Mouse (Mus musculus) myocyte (in vitro differentiated cells): ENCODE measurements around the gene Ccl3.

ENCODE experiments used
- E2F4 ChIP-seq: IDR thresholded peaks from one replicate; pipeline ENCODE4 v1.6.1; 2011; ENCODE audit warnings: mild to moderate bottlenecking, control low read depth, moderate library complexity; ENCODE audit not compliant: insufficient read depth
- MAX ChIP-seq: IDR thresholded peaks from one replicate; pipeline ENCODE4 v1.6.1; 2011; ENCODE audit warnings: low read depth, mild to moderate bottlenecking, control low read depth
- MYOD1 ChIP-seq, 3 experiments: IDR thresholded peaks; one replicate each; pipeline ENCODE4 v1.6.1; 2011; ENCODE audit warnings: control low read depth in 2 of 3, low read depth in 2 of 3, mild to moderate bottlenecking in 2 of 3, moderate library complexity in 1 of 3; ENCODE audit not compliant: insufficient read length in 2 of 3, control insufficient read depth in 1 of 3
- MYOG ChIP-seq, 3 experiments: IDR thresholded peaks; one replicate each; pipeline ENCODE4 v1.6.1; 2011; ENCODE audit warnings: control low read depth in 2 of 3, low read depth in 2 of 3, mild to moderate bottlenecking in 2 of 3; ENCODE audit not compliant: insufficient read length in 2 of 3, control insufficient read depth in 1 of 3, insufficient read depth in 1 of 3
- POLR2A ChIP-seq: IDR thresholded peaks from one replicate; pipeline ENCODE4 v1.6.1; 2011; ENCODE audit warnings: low read depth, mild to moderate bottlenecking, control low read depth, moderate library complexity; ENCODE audit not compliant: insufficient read length
- POLR2AphosphoS2 ChIP-seq: IDR thresholded peaks from one replicate; pipeline ENCODE4 v1.6.1; 2011; ENCODE audit warnings: low read depth, control low read depth; ENCODE audit not compliant: insufficient read length
- SRF ChIP-seq: IDR thresholded peaks from one replicate; pipeline ENCODE4 v1.6.1; 2011; ENCODE audit warnings: low read depth; ENCODE audit not compliant: control insufficient read depth, insufficient read length
- TCF3 ChIP-seq: IDR thresholded peaks from one replicate; pipeline ENCODE4 v1.6.1; 2011; ENCODE audit warnings: low read depth, control low read depth; ENCODE audit not compliant: insufficient read length
- USF1 ChIP-seq: IDR thresholded peaks from one replicate; pipeline ENCODE4 v1.6.1; 2011; ENCODE audit warnings: low read depth, mild to moderate bottlenecking, control low read depth, moderate library complexity

- TF ChIP-seq USF1 (no peak), POLR2A (no peak), POLR2AphosphoS2 (no peak), MYOG (IDR thresholded peaks at IDR 0.05; ENCODE audit: control insufficient read depth in 1 of 3, insufficient read depth in 1 of 3, insufficient read length in 2 of 3, low read depth in 2 of 3) (no peak), E2F4 (no peak), TCF3 (no peak), MAX (no peak), MYOD1 (IDR thresholded peaks at IDR 0.05; ENCODE audit: control insufficient read depth in 1 of 3, insufficient read length in 2 of 3, low read depth in 2 of 3) (no peak), SRF (no peak)
Observed at GRCm38 (mm10) chr11:83657508-83657907, 8.4 kb upstream of the Ccl3 start.
